ENCODE assay signal across 9 mouse cellular contexts in the genomic region with DNA sequence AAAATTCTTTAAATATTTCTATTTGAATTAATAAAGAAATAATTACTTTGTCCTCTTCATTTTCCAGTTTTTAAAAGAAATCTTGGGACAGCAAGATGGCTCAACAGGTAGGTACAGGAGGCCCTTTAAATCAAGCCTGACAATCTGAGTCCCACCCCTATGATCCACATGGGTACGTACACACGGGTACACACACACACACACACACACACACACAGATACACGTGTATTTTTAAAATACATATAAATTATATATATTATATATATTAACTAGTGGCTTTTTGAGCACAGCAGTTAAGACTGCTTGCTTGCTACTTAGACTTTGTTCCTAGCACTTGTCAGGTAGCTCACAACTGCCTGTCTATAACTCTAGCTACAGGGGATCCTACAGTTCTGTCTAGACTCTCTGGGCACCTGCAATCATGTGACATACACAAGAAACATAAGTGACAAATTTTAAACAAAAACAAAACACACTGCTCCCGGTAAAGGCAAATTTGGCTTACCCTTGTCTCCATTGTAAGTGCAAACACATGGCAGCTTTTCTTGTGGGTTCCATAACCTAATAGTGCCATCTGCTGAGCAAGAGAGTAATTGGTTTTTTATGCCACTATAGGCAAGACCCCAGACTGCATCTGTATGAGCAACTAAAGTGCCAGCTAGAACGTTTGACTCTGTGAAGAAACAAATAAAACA. TPM values are rescaled to one million over a fixed set of nuclear protein-coding genes. Genes with fewer than 3 reads are reported as not detected.
A peak's percentile ranks its signal among the peaks of the same experiment; 100 is the strongest.
DNase-seq lines count a peak whose midpoint lies in the region; ATAC-seq and TF ChIP-seq lines count a peak whose summit lies in the region.
"Had no signal": no experiment of that assay in that cellular context is flagged by ENCODE, and none has a peak within 500 bp of the region (broad histone marks: within the 10 kb centered on the region; RNA-seq: fewer than 3 reads in every experiment).

No protein-coding gene starts in this region.

- no peak overlapping the region for H3K9ac ChIP-seq in embryonic facial prominence, embryonic 15.5 days
- H3K9ac ChIP-seq in midbrain, embryonic 15.5 days = no peak overlapping the region
- H3K9ac ChIP-seq: lung, embryonic 15.5 days had no signal

- H3K27me3 ChIP-seq in E14TG2a.4 (ENCODE audit: insufficient read depth, low read length) = no peaks in the 10 kb centered on the region
- no peaks in the 10 kb centered on the region for H3K27me3 ChIP-seq in embryonic facial prominence, embryonic 15.5 days
- H3K27me3 ChIP-seq in midbrain, embryonic 15.5 days (replicated peaks) = no peaks in the 10 kb centered on the region
- H3K27me3 ChIP-seq: lung, embryonic 15.5 days had no signal

- H3K4me1 ChIP-seq in E14TG2a.4 (replicated peaks; ENCODE audit: low read depth, low read length) = no peaks in the 10 kb centered on the region; the same call in 1 of the 2 replicates
- H3K4me1 ChIP-seq in embryonic facial prominence, embryonic 15.5 days = no peaks in the 10 kb centered on the region
- H3K4me1 ChIP-seq in midbrain, embryonic 15.5 days = no peaks in the 10 kb centered on the region
- H3K4me1 ChIP-seq: lung, embryonic 15.5 days had no signal

- no peak overlapping the region for H3K27ac ChIP-seq in embryonic facial prominence, embryonic 15.5 days (replicated peaks)
- no peak overlapping the region for H3K27ac ChIP-seq in midbrain, embryonic 15.5 days
- H3K27ac ChIP-seq: lung, embryonic 15.5 days had no signal

- no peaks in the 10 kb centered on the region for H3K9me3 ChIP-seq in E14TG2a.4 (ENCODE audit: low read length)
- no peaks in the 10 kb centered on the region for H3K9me3 ChIP-seq in embryonic facial prominence, embryonic 15.5 days (replicated peaks)
- H3K9me3 ChIP-seq in midbrain, embryonic 15.5 days = no peaks in the 10 kb centered on the region
- H3K9me3 ChIP-seq: lung, embryonic 15.5 days had no signal

- 70% methylated on average over 5 of the region's 5 CpGs for WGBS in embryonic facial prominence, embryonic 15.5 days
- 77% methylated on average over 5 of the region's 5 CpGs for whole genome bisulfite sequencing in midbrain, embryonic 15.5 days

- peak; percentile 69 for DNase-seq in heart, adult 11 months
- no peak for DNase-seq in heart, postnatal 4 days
- no peak for DNase-seq in spleen, postnatal 36 days (ENCODE audit: low spot score in 2 of 2)
- DNase-seq in urinary bladder, postnatal 4 days (ENCODE audit: low spot score in 2 of 2) = no peak
- no peak for DNase-seq in right cerebral cortex, postnatal 10 days (ENCODE audit: low spot score in 2 of 2)

- TF ChIP-seq CTCF in E14TG2a.4 (conservative IDR thresholded peaks at IDR 0.05; ENCODE audit: low read length) = 0 out of 2 replicates have a peak, but pooled peaks have one; percentile 3

- H3K36me3 ChIP-seq in E14TG2a.4 (ENCODE audit: insufficient read depth, low read length) = peaks cover 37% of the 10 kb centered on the region
- H3K36me3 ChIP-seq in embryonic facial prominence, embryonic 15.5 days = peaks cover 22% of the 10 kb centered on the region; the same call in 1 of the 2 replicates
- 0 out of 2 replicates have a peak, but pooled peaks cover 3% of the 10 kb centered on the region for H3K36me3 ChIP-seq in midbrain, embryonic 15.5 days (replicated peaks)

- no peak overlapping the region for H3K4me3 ChIP-seq in E14TG2a.4 (replicated peaks; ENCODE audit: low read length)
- no peak overlapping the region for H3K4me3 ChIP-seq in embryonic facial prominence, embryonic 15.5 days (replicated peaks)
- H3K4me3 ChIP-seq in midbrain, embryonic 15.5 days = no peak overlapping the region
- H3K4me3 ChIP-seq: lung, embryonic 15.5 days had no signal

- no peak overlapping the region for H3K4me2 ChIP-seq in embryonic facial prominence, embryonic 15.5 days (replicated peaks)
- no peak overlapping the region for H3K4me2 ChIP-seq in midbrain, embryonic 15.5 days
- H3K4me2 ChIP-seq: lung, embryonic 15.5 days had no signal

- peak; percentile 54; the same call in 1 of the 2 replicates for ATAC-seq in embryonic facial prominence, embryonic 15.5 days (ENCODE audit: insufficient number of reproducible peaks, low FRiP score, low TSS enrichment, low read depth)
- peak; percentile 85 for ATAC-seq in midbrain, embryonic 15.5 days (replicated peaks)

RNA-seq across cellular contexts. Expression of gene Coch, which starts 29.7 kb away (rescaled TPM):
- total RNA-seq in heart, postnatal 4 days (2021) = under 1 TPM; 0.29 to 0.60 TPM
- 10.6 and 12.4 TPM in 2 replicates for polyA plus RNA-seq in embryonic facial prominence, embryonic 15.5 days (2015; fragmentation: Nextera tagmentation; extraction: Ambion mirVana)
- polyA plus RNA-seq in midbrain, embryonic 15.5 days (2015; fragmentation: Nextera tagmentation; extraction: Ambion mirVana) = 15.6 and 18.6 TPM in 2 replicates
